Mouse (Mus musculus) midbrain, postnatal 0 days (tissue): ENCODE measurements around the gene Pdpk1. TPM values are rescaled to one million over a fixed set of nuclear protein-coding genes. Genes with fewer than 3 reads are reported as not detected.

ENCODE experiments used
- ATAC-seq: fragments of 200-750 bp; cut with Nextera tagmentation; 2 replicates; pipeline ENCODE4 v1.8.0; 2017; ENCODE audit warnings: moderate number of reproducible peaks, mild to moderate bottlenecking, moderate TSS enrichment, moderate library complexity; ENCODE audit not compliant: low FRiP score
- DNase-seq: peaks from one replicate; pipeline ENCODE4 v3.0.0-alpha.2; 2015; ENCODE audit warnings: low spot score
- H3K27ac ChIP-seq: fragments of 300-500 bp; sonication (generic); 2 replicates; pipeline ENCODE4 v1.5.1; 2014; ENCODE audit warnings: low read depth, mild to moderate bottlenecking, low read length, mixed read lengths
- H3K27me3 ChIP-seq: fragments of 300-500 bp; sonication (generic); 2 replicates; pipeline ENCODE4 v1.6.1; 2014; ENCODE audit warnings: low read length, control low read depth, mixed read lengths; ENCODE audit not compliant: insufficient read depth
- H3K36me3 ChIP-seq: fragments of 300-500 bp; sonication (generic); 2 replicates; pipeline ENCODE4 v1.6.1; 2014; ENCODE audit warnings: low read length, control low read depth, mixed read lengths; ENCODE audit not compliant: insufficient read depth
- H3K4me1 ChIP-seq: fragments of 300-500 bp; sonication (generic); 2 replicates; pipeline ENCODE4 v1.6.1; 2014; ENCODE audit warnings: mild to moderate bottlenecking, control low read depth, antibody characterized with exemption, low read length, mixed read lengths; ENCODE audit not compliant: insufficient read depth
- H3K4me2 ChIP-seq: fragments of 300-500 bp; sonication (generic); 2 replicates; pipeline ENCODE4 v1.6.1; 2014; ENCODE audit warnings: low read depth, mild to moderate bottlenecking, low read length, mixed read lengths; ENCODE audit not compliant: poor library complexity, severe bottlenecking
- H3K4me3 ChIP-seq: fragments of 300-500 bp; sonication (generic); 2 replicates; pipeline ENCODE4 v1.5.1; 2014; ENCODE audit warnings: low read depth, mild to moderate bottlenecking, low read length, moderate library complexity
- H3K9ac ChIP-seq: fragments of 300-500 bp; sonication (generic); replicated peaks from 2 replicates; pipeline ENCODE4 v1.6.1; 2014; ENCODE audit warnings: mild to moderate bottlenecking, low read length, moderate library complexity, mixed read lengths; ENCODE audit not compliant: poor library complexity, severe bottlenecking
- H3K9me3 ChIP-seq: fragments of 300-500 bp; sonication (generic); 2 replicates; pipeline ENCODE4 v1.6.1; 2016; ENCODE audit warnings: low read length, control low read depth
- CTCF ChIP-seq: IDR thresholded peaks from 2 replicates; pipeline ENCODE4 v1.5.1; 2016; ENCODE audit warnings: antibody characterized with exemption, mild to moderate bottlenecking
- WGBS: fragments of 180-500 bp; shearing (Covaris S2); extraction: QIAGEN DNeasy Blood & Tissue Kit; methylation state at CpG from one replicate; pipeline ENCODE4 v1.1.7; 2014; 5-methylcytosine and 5-hydroxymethylcytosine counted together
- polyA plus RNA-seq: library from polyadenylated mRNA; unstranded; fragments of >200 nt; fragmentation: Nextera tagmentation; extraction: Ambion mirVana; gene quantifications from 2 replicates; pipeline ENCODE4 v1.2.1, GENCODE M21; 2015
- total RNA-seq: library from RNA; depleted of rRNA; stranded (reverse); fragments of >200 nt; gene quantifications from 2 replicates; pipeline ENCODE4 v1.2.3, GENCODE M21; 2014

Gene Pdpk1
- total and polyA plus RNA-seq, 2 experiments from 2014 or later: 57.9 to 61.5 TPM

GRCm38 (mm10) chr17:24072919-24073696 lies 77.6 kb downstream of the Pdpk1 start, which contains the start of gene Kctd5:
Gene Kctd5, minus strand, starts transcription at chr17:24073485.
- peak; percentile 98 for DNase-seq
- Histone ChIP-seq H3K9me3 (no peaks in the 10 kb centered on the region), H3K36me3 (peaks cover 13% of the 10 kb centered on the region), H3K9ac (peak within 1 kb of the TSS; percentile 94), H3K4me2 (peak within 1 kb of the TSS; percentile 66), H3K27me3 (no peaks in the 10 kb centered on the region), H3K4me3 (peak within 1 kb of the TSS; percentile 95), H3K27ac (peak within 1 kb of the TSS; percentile 82), H3K4me1 (peaks cover 7% of the 10 kb centered on the region)
- no peak for TF ChIP-seq CTCF
- ATAC-seq: peak; percentile 97
- under 1% methylated on average over 59 of the region's 62 CpGs for WGBS

- Histone ChIP-seq H3K9ac (no peak overlapping the region), H3K27ac (no peak overlapping the region), H3K36me3 (0 out of 2 replicates have a peak, but pooled peaks cover 3% of the 10 kb centered on the region), H3K27me3 (no peaks in the 10 kb centered on the region), H3K4me3 (no peak overlapping the region), H3K4me1 (peaks cover 7% of the 10 kb centered on the region), H3K4me2 (no peak overlapping the region), H3K9me3 (no peaks in the 10 kb centered on the region)
- DNase-seq (no peak), ATAC-seq (no peak)
- WGBS: 93% methylated on average over 3 of the region's 3 CpGs
- TF ChIP-seq CTCF: no peak
These were observed 81.2 kb downstream of the Pdpk1 start for GRCm38 (mm10) chr17:24069531-24069930.

GRCm38 (mm10) chr17:24068271-24068670 lies 82.5 kb downstream of the Pdpk1 start:
- no peaks in the 10 kb centered on the region for H3K27me3 ChIP-seq
- 84% methylated on average over 5 of the region's 5 CpGs for WGBS
- H3K4me2 ChIP-seq: no peak overlapping the region
- ATAC-seq (no peak), DNase-seq (peak; percentile 71)
- H3K27ac ChIP-seq: peak overlapping the region; percentile 26; the same call in 1 of the 2 replicates
- TF ChIP-seq CTCF: no peak
- no peak overlapping the region for H3K9ac ChIP-seq
- 0 out of 2 replicates have a peak, but pooled peaks cover 3% of the 10 kb centered on the region for H3K36me3 ChIP-seq
- no peak overlapping the region for H3K4me3 ChIP-seq
- H3K9me3 ChIP-seq: no peaks in the 10 kb centered on the region
- peaks cover 7% of the 10 kb centered on the region for H3K4me1 ChIP-seq

GRCm38 (mm10) chr17:24062459-24063155 lies 88.1 kb downstream of the Pdpk1 start:
- Histone ChIP-seq H3K27me3 (no peaks in the 10 kb centered on the region), H3K9me3 (no peaks in the 10 kb centered on the region), H3K4me1 (no peaks in the 10 kb centered on the region), H3K4me2 (no peak overlapping the region), H3K27ac (peak overlapping the region; percentile 32; the same call in 1 of the 2 replicates), H3K4me3 (no peak overlapping the region), H3K9ac (no peak overlapping the region), H3K36me3 (peaks cover 28% of the 10 kb centered on the region)
- peak; percentile 28 for DNase-seq
- WGBS: 74% methylated on average over 4 of the region's 4 CpGs
- no peak for TF ChIP-seq CTCF
- ATAC-seq: no peak; the same call in 1 of the 2 replicates

GRCm38 (mm10) chr17:24057730-24058245 lies 92.9 kb downstream of the Pdpk1 start:
- Histone ChIP-seq H3K4me1 (no peaks in the 10 kb centered on the region), H3K9ac (no peak overlapping the region), H3K4me3 (no peak overlapping the region), H3K4me2 (no peak overlapping the region), H3K36me3 (peaks cover 70% of the 10 kb centered on the region), H3K27me3 (no peaks in the 10 kb centered on the region), H3K9me3 (no peaks in the 10 kb centered on the region), H3K27ac (no peak overlapping the region)
- ATAC-seq (no peak), DNase-seq (no peak)
- 98% methylated on average over 5 of the region's 5 CpGs for WGBS
- no peak for TF ChIP-seq CTCF
